Mouse (Mus musculus) forebrain, embryonic 10.5 days (tissue): ENCODE data around the gene Kctd17. TPM values are rescaled to one million over a fixed set of nuclear protein-coding genes. Genes with fewer than 3 reads are reported as not detected.

Experiments
- DNase-seq: peaks from one replicate; pipeline ENCODE4 v3.0.0-alpha.2; 2017; ENCODE audit warnings: low spot score; ENCODE audit errors: extremely low spot score
- H3K27ac ChIP-seq: fragments of 300-500 bp; sonication (generic); 2 replicates; pipeline ENCODE4 v1.5.1; 2016; ENCODE audit warnings: mild to moderate bottlenecking
- H3K27me3 ChIP-seq: fragments of 300-500 bp; sonication (generic); 2 replicates; pipeline ENCODE4 v1.6.1; 2016; ENCODE audit warnings: mild to moderate bottlenecking; ENCODE audit not compliant: poor library complexity, severe bottlenecking
- H3K36me3 ChIP-seq: fragments of 300-500 bp; sonication (generic); replicated peaks from 2 replicates; pipeline ENCODE4 v1.6.1; 2016; ENCODE audit warnings: mild to moderate bottlenecking, moderate library complexity
- H3K4me1 ChIP-seq: fragments of 300-500 bp; sonication (generic); 2 replicates; pipeline ENCODE4 v1.6.1; 2016
- H3K4me3 ChIP-seq: fragments of 300-500 bp; sonication (generic); 2 replicates; pipeline ENCODE4 v1.5.1; 2016; ENCODE audit warnings: mild to moderate bottlenecking, moderate library complexity
- H3K9me3 ChIP-seq: fragments of 300-500 bp; sonication (generic); 2 replicates; pipeline ENCODE4 v1.6.1; 2016; ENCODE audit warnings: mild to moderate bottlenecking, moderate library complexity
- WGBS: fragments of 180-500 bp; shearing (Covaris S2); methylation state at CpG from one replicate; pipeline ENCODE4 v1.1.7; 2016; 5-methylcytosine and 5-hydroxymethylcytosine counted together
- polyA plus RNA-seq: library from polyadenylated mRNA; unstranded; fragments of >200 nt; fragmentation: Nextera tagmentation; extraction: Ambion mirVana; gene quantifications from 2 replicates; pipeline ENCODE4 v1.2.1, GENCODE M21; 2016

The Kctd17 gene
- polyA plus RNA-seq, 1 experiment from 2014 or later = 56.8 TPM

DNA sequence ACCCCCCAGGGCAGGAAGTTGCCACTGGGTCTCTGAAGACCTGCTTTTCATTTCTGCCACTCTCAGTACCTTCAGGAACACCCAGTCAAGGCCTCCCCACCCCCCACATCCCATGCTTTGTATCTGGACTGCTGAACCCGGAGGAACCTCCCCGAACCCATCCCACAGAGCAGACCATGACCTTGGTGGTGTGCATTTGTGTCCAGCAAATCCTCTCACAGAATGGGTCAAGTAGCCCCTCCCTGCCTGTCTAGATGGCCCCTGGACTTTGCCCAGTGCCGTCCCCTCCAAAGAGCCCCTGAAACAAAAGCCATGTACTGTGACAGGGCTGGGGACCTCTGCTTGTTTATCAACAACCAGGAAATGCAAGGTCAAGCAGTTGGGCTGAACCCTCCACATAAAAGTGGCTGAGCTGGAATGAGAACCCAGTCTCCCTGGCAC lies 25.0 kb upstream of the Kctd17 start:
- peaks cover 10% of the 10 kb centered on the region for H3K27me3 ChIP-seq
- H3K36me3 ChIP-seq = no peaks in the 10 kb centered on the region
- no peaks in the 10 kb centered on the region for H3K9me3 ChIP-seq
- 62% methylated on average over 3 of the region's 3 CpGs for WGBS
- peak overlapping the region; percentile 37 for H3K27ac ChIP-seq
- peaks cover 63% of the 10 kb centered on the region for H3K4me1 ChIP-seq
- no peak overlapping the region for H3K4me3 ChIP-seq
- DNase-seq = no peak

DNA sequence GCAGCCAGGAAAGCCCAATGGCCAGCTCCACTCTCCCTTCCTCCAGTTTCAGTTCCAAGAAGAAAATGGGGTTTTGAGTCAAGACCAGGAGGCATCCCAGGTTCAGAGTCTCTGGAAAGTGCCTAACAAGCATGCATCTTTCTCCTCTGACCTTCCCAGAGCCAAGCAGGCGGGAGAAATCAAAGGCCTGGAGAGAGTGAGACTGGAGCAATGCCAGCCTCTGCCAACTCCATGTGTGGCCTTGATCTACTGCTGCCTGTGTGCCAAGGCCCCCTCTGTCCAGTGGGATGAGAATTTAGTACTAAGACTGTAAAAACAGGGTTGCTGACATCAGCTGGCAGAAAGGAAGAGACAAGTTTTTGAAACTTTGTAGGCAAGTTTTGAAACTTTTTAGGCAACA lies 24.5 kb upstream of the Kctd17 start:
- Histone ChIP-seq H3K27ac (0 out of 2 replicates have a peak overlapping the region, but pooled peaks have one; percentile 37), H3K4me3 (no peak overlapping the region), H3K27me3 (peaks cover 16% of the 10 kb centered on the region)

DNA sequence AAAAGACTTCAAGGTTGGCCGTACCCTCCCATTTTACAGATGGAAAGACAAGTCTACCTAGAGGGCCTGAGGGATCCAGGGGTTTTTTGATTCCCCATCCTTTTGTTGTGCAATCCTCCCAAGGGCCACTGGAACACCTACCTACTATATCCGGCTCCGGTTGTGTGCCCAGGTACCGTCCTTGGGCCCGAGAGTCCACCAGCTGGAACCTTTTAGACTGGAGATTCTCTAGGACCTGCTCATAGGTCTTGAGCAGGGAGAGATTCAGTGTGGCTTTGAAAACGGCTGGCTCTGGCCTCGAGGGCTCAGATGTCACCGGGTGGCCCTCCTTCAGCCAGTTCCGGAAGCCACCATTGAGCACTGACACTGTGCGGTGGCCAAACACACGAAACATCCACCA lies 23.3 kb upstream of the Kctd17 start:
- peaks cover 28% of the 10 kb centered on the region for H3K27me3 ChIP-seq
- DNase-seq = no peak
- peaks cover 80% of the 10 kb centered on the region for H3K4me1 ChIP-seq
- peak overlapping the region; percentile 77 for H3K4me3 ChIP-seq
- peak overlapping the region; percentile 96 for H3K27ac ChIP-seq
- H3K36me3 ChIP-seq = no peaks in the 10 kb centered on the region
- H3K9me3 ChIP-seq = no peaks in the 10 kb centered on the region
- WGBS = 54% methylated on average over 11 of the region's 11 CpGs

More for the DNA sequence above, 24.5 kb upstream of the Kctd17 start:
- WGBS = 87% methylated on average over 1 of the region's 1 CpGs
- no peak for DNase-seq
- Histone ChIP-seq H3K4me1 (peaks cover 69% of the 10 kb centered on the region), H3K36me3 (no peaks in the 10 kb centered on the region), H3K9me3 (no peaks in the 10 kb centered on the region)

DNA sequence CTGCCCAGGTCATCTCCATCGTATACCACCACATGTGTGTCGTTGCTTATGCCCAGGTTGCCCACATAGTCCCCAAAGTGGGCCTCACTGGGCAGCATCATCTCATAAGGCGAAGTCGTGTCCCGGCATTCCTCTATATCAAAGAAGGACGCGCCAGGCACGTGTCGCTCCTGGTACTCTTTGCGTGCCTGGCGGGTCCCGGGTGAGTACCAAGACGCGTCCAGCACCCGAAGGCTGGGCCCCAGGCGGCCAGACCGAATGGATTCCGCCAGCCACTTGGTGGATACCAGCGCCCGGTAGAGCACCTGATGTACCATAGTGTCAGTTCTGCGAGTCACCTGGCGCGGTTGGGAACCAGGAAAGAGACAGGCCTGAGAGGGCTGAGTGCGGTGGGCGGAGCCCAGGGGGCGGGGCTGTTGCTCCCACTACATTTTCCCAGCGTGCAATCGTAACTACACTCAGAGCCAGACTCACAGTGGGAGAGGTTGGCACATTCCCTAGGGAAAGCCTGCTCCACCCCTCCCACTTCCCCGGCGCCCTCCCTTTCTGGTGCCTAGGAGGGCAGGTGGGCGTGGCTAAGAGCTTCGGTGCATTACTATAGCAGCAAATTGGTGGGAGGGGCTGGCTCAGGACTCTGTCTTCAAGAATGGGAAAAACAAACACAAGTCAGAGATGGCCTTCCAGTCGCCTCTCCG lies 22.7 kb upstream of the Kctd17 start, which contains the start of gene Tst:
TSS of gene Tst (minus strand) at position 391 of the 695 bp plus-strand sequence.
- H3K9me3 ChIP-seq = no peaks in the 10 kb centered on the region
- DNase-seq = peak; percentile 79
- H3K4me3 ChIP-seq = peak within 1 kb of the TSS; percentile 77
- H3K27ac ChIP-seq = peak within 1 kb of the TSS; percentile 96
- WGBS = 2% methylated on average over 34 of the region's 34 CpGs
- H3K4me1 ChIP-seq = peaks cover 86% of the 10 kb centered on the region
- H3K27me3 ChIP-seq = peaks cover 34% of the 10 kb centered on the region
- H3K36me3 ChIP-seq = no peaks in the 10 kb centered on the region

DNA sequence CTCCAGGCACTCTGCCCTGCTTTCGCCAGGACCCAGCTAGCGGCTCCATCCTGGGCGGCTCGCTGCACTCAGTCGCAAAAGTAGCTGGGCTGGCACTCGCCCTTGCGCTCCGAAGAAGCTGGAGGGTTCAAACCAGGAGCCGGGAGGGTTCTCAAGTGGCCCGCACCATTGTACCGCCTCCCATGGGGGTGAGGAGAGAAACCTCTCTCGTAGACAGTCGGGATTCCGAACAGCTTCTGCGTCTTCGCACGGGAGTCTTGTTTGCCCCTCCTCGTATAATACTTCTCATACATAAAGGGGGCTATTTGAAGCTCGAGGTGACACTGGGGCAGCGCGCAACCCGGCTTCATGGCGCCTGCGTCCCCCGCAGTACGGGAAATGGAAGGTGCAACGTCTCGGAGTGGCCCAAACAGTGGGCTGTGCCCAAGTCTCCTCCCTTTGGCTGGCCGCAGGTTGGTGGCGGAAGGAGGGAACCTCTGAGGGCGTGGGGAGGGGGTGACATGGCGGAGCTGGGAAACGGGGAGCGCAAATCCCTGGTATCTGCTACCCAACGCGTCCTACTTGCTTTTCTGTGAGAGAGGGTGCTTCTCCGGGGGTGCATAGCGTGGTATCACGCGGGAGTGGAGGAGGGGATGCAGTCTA lies 21.9 kb upstream of the Kctd17 start, which contains the start of gene Mpst:
TSS of gene Mpst (plus strand) at position 124 of the 642 bp plus-strand sequence.
- H3K4me1 ChIP-seq = peaks cover 89% of the 10 kb centered on the region
- no peaks in the 10 kb centered on the region for H3K9me3 ChIP-seq
- peak within 1 kb of the TSS; percentile 77 for H3K4me3 ChIP-seq
- peak within 1 kb of the TSS; percentile 96 for H3K27ac ChIP-seq
- H3K27me3 ChIP-seq = peaks cover 41% of the 10 kb centered on the region
- H3K36me3 ChIP-seq = no peaks in the 10 kb centered on the region
- WGBS = under 1% methylated on average over 40 of the region's 40 CpGs
- DNase-seq = peak; percentile 86

DNA sequence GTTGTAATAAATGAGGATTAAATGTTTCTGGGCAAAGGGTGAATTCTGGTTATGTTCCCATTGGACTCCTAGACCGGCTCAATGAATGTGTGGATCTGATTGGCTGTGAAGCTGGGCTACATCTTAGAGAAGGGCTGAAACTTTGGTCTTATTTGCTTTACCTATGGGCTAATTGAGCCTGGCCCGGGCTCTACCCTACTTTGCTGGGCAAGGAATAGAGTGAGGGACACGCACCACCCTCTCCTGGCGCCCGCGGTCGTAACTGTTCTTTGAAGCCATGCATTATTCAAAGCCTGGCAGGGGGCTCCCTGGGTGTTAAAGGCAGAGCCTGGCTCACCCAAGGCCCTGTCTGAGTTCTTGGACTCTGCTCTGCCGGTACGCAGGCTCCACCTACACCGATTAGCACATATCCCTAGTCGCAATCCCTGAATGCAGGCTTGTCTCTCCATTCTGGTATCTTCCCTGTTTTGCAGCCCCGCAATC lies 18.8 kb upstream of the Kctd17 start:
- no peaks in the 10 kb centered on the region for H3K9me3 ChIP-seq
- H3K4me3 ChIP-seq = peak overlapping the region; percentile 44
- H3K27ac ChIP-seq = peak overlapping the region; percentile 48
- peaks cover 69% of the 10 kb centered on the region for H3K4me1 ChIP-seq
- peaks cover 5% of the 10 kb centered on the region; the same call in 1 of the 2 replicates for H3K36me3 ChIP-seq
- WGBS = 9% methylated on average over 12 of the region's 12 CpGs
- DNase-seq = no peak
- H3K27me3 ChIP-seq = peaks cover 54% of the 10 kb centered on the region

DNA sequence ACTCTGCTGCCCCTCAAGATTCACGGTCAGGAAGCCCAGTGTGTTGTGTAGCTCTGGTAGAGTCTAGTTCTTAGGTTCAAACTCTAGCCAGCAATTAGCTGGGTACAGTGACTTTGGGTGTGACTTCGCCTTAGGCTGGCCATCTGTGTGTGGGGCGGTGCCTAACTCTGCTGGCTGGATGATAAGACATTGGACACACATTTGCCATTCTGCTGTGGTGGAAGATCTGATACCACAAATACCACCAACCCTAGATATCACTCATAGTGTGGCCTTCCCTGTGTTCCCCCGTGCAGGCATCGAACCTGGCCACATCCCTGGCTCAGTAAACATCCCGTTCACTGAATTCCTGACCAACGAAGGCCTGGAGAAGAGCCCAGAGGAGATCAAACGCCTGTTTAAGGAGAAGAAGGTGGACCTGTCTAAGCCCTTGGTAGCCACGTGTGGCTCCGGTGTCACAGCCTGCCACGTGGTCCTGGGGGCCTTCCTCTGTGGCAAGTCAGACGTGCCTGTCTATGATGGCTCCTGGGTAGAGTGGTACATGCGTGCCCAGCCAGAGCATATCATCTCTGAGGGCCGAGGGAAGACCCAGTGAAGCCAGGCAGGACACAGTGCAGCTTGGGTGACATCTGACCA lies 15.2 kb upstream of the Kctd17 start:
- peaks cover 45% of the 10 kb centered on the region for H3K27me3 ChIP-seq
- DNase-seq = no peak
- no peak overlapping the region for H3K4me3 ChIP-seq
- H3K9me3 ChIP-seq = no peaks in the 10 kb centered on the region
- H3K4me1 ChIP-seq = peaks cover 45% of the 10 kb centered on the region
- H3K27ac ChIP-seq = peak overlapping the region; percentile 45
- H3K36me3 ChIP-seq = peaks cover 5% of the 10 kb centered on the region; the same call in 1 of the 2 replicates
- 90% methylated on average over 14 of the region's 14 CpGs for WGBS

DNA sequence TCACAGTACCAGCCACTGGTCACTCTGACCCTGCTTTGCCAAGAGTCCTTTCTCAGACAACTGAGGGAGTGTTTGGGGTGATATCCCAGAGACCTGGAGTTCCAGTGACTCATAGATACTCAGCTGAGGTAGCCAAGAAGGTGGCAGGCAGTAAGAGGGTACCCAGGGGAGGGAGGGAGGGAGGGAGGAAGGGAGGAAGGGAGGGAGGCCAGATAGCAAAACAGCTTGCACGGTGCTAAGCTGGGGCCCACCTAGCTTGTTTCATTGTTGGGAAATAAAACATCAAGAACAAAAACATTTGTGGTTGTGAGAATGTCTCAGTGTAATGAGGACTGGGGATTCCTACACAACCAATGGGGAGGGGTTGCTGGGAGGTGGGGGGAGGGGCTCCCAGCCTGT lies 14.6 kb upstream of the Kctd17 start:
- Histone ChIP-seq H3K9me3 (no peaks in the 10 kb centered on the region), H3K4me1 (peaks cover 40% of the 10 kb centered on the region), H3K36me3 (peaks cover 5% of the 10 kb centered on the region; the same call in 1 of the 2 replicates), H3K27ac (peak overlapping the region; percentile 45), H3K4me3 (no peak overlapping the region), H3K27me3 (peaks cover 40% of the 10 kb centered on the region)
- 64% methylated on average over 1 of the region's 1 CpGs for WGBS
- DNase-seq = no peak

DNA sequence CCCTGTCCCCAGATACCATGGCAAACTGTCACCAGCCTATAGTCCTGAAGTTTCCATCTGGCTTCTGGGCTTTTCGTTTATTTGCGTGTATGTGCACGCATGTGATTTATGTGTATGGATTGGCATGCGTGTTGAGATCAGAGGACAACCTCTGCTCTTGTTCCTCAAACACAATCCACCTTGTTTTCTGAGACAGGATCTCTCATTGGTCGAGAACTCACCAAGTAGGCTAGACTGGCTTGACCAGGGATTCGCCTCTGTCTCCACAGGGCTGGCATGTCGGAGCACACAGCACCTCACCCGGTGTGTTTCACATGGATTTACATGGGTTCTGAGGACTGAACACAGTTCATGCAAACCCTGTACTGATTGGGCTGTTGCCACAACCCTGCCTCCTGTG lies 14.2 kb upstream of the Kctd17 start:
- Histone ChIP-seq H3K36me3 (peaks cover 5% of the 10 kb centered on the region; the same call in 1 of the 2 replicates), H3K4me1 (peaks cover 36% of the 10 kb centered on the region), H3K9me3 (no peaks in the 10 kb centered on the region), H3K4me3 (no peak overlapping the region), H3K27me3 (peaks cover 36% of the 10 kb centered on the region), H3K27ac (no peak overlapping the region)
- WGBS = 90% methylated on average over 8 of the region's 8 CpGs
- DNase-seq = no peak

DNA sequence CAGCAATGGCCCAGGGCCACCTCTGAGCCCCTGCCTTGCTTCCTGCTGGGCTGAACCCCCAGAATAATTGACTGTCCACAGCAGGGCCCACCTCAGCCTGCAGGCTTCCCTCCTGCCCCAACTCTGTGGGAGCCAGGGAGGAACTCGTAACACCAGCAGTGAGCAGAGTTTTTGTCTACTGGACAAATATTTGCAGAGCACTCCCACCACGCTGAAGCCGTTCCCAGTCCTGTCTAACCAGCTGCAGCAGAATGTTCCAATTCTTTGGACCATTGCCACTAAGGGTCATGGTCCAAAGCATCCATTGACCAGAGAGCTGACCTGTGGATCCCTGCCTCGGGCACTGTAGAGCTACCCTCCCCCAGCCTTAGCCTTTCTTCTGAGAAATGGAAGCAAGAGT lies 11.4 kb upstream of the Kctd17 start:
- Histone ChIP-seq H3K27me3 (peaks cover 8% of the 10 kb centered on the region), H3K9me3 (no peaks in the 10 kb centered on the region), H3K36me3 (peaks cover 5% of the 10 kb centered on the region; the same call in 1 of the 2 replicates), H3K27ac (peak overlapping the region; percentile 59; the same call in 1 of the 2 replicates), H3K4me1 (peaks cover 17% of the 10 kb centered on the region), H3K4me3 (no peak overlapping the region)
- 25% methylated on average over 4 of the region's 4 CpGs for WGBS
- DNase-seq = no peak

DNA sequence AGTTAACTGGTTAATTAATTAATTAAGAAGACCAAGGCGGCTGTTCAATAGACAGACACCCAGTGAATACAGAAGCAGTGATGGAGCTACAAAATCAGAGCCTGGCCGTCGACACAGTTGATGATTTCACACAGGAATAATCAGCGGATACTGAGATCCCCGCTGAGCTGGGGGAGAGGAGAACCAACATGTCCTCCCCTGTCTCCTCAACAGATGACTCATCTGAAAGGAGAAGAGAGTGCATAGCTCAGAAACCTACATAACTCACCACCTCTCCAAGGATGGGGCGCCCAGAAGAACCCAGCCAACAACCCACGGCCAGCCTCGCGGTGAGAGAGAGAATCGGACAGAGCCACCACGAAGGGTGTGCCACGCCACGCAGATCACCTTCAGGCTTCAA lies 8.0 kb upstream of the Kctd17 start:
- Histone ChIP-seq H3K4me1 (peaks cover 19% of the 10 kb centered on the region), H3K27me3 (peaks cover 11% of the 10 kb centered on the region), H3K36me3 (no peaks in the 10 kb centered on the region), H3K4me3 (no peak overlapping the region), H3K27ac (no peak overlapping the region), H3K9me3 (no peaks in the 10 kb centered on the region)
- 82% methylated on average over 13 of the region's 13 CpGs for WGBS
- no peak for DNase-seq

DNA sequence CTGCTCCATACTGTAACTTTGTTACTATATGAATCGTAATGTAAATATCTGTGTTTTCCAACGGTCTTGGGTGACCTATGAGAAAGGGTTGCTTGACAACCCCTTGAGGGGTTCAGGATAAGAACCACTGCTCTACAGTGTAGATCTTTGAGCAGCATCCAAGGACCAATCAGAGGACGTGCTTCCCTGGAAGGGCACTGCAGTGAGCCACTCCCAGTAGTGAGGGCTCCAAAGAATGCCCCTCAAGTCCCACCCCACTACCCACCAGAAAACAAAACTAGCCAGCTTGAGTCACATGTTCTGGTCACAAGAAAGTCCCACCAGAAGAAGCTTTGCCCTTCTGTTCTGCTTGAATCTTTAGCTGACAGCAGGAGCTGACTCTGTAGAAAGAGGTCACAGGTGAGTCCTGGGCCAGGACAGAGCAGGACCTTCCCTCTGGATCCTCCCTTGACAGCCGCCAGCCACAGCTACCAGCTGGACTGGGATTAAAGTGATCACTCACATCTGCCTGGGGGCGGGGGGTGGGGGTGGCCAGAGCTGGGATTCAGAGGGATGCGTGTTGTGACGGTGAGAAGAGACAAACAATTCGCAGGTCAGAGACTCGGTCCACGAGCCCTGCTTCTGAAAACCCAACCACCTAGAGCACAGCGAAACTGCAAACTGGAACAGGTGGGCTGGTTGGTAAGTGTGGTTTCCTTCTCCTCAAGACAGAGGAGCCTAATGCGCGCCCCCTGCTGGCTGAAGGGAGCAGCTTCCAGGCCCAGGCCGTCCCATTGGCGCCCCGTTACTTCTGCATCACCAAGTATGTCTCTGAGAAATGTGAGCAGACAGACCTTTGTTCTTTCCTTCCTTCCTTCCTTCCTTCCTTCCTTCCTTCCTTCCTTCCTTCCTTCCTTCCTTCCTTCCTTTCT lies 6.1 kb upstream of the Kctd17 start:
- Histone ChIP-seq H3K27ac (no peak overlapping the region), H3K27me3 (peaks cover 11% of the 10 kb centered on the region), H3K9me3 (no peaks in the 10 kb centered on the region), H3K4me1 (peaks cover 10% of the 10 kb centered on the region), H3K36me3 (no peaks in the 10 kb centered on the region), H3K4me3 (no peak overlapping the region)
- peak; percentile 87 for DNase-seq
- WGBS = 16% methylated on average over 16 of the region's 16 CpGs
